Mouse (Mus musculus): ENCODE measurements around the gene Nrp1. TPM values are rescaled to one million over a fixed set of nuclear protein-coding genes. Genes with fewer than 3 reads are reported as not detected.

Nrp1 gene
- polyA plus RNA-seq, 1 experiment, result 117 TPM

DNA sequence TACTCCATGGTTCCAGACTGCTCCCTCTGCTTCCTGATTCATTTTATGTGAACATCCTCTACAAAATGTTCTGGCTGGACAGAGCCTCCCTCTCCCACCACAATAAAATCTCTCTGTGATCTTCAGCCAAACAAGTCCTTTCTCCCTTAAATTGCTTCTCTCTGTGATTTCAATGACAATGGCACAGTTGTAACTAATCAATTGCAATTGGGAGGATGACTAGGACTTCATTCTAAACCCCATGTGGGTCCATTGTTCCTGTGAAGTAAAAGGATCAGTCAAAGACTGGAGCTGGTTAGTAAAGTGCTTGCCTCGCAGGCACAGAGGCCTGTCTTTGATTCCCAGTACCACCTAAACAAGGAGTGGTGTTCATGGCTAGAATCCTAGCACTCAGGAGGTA lies 180.0 kb downstream of the Nrp1 start:
- no peak for TF ChIP-seq CTCF (IDR thresholded peaks at IDR 0.05; ENCODE audit: low read depth, low read length)
- TF ChIP-seq POLR2A (IDR thresholded peaks at IDR 0.05; ENCODE audit: borderline replicate concordance, low read depth, low read length), result no peak
- Histone ChIP-seq H3K4me1 (ENCODE audit: control insufficient read depth, insufficient read depth, low read length) (no peaks in the 10 kb centered on the region), H3K27ac (ENCODE audit: insufficient read depth, low read depth, low read length) (no peak overlapping the region), H3K4me3 (ENCODE audit: insufficient read depth, low read length) (no peak overlapping the region)

DNA sequence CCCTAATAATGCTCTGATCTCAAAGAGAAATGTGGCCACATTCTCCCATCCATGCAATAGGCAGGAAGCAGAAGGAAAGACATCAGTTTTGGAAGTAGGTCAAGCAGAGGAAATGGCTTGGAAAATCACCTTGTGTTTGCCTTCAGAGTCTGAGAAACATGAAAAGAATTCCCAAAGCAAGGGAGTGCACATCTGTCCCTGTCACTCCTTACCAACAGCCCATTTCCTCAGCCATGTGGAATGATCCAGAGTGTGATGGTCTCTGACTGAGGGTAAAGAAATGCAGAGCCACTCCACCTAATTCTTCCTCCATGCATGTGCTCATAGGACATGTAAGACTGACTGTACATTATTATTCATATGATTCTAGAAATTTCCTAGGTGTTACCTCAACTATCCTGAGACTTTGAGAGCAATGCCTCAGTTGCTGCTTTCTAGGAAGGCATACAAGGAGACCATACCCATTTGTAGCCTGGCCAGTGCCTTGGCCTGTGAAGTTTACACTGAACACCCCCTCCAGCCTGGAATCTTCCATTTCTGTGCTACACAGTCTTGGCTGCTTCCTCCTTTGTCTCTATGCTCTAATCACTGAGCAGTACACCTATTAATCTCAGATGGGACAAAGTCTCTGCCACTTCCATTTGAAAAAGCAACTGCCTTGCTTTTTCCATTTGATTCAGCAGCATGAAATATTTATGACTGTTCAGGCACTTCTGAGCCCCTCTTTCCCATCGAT lies 183.1 kb downstream of the Nrp1 start:
- TF ChIP-seq POLR2A (IDR thresholded peaks at IDR 0.05; ENCODE audit: borderline replicate concordance, low read depth, low read length), result no peak
- no peak for TF ChIP-seq CTCF (IDR thresholded peaks at IDR 0.05; ENCODE audit: low read depth, low read length)

GRCm38 (mm10) chr8:128544128-128544846 lies 185.9 kb downstream of the Nrp1 start:
- no peak overlapping the region for H3K4me3 ChIP-seq (ENCODE audit: insufficient read depth, low read length)
- TF ChIP-seq POLR2A (IDR thresholded peaks at IDR 0.05; ENCODE audit: borderline replicate concordance, low read depth, low read length), result no peak
- no peak for TF ChIP-seq CTCF (IDR thresholded peaks at IDR 0.05; ENCODE audit: low read depth, low read length)
- H3K4me1 ChIP-seq (ENCODE audit: control insufficient read depth, insufficient read depth, low read length), result no peaks in the 10 kb centered on the region

More for the DNA sequence above, 183.1 kb downstream of the Nrp1 start:
- Histone ChIP-seq H3K4me1 (ENCODE audit: control insufficient read depth, insufficient read depth, low read length) (no peaks in the 10 kb centered on the region), H3K4me3 (ENCODE audit: insufficient read depth, low read length) (no peak overlapping the region), H3K27ac (ENCODE audit: insufficient read depth, low read depth, low read length) (no peak overlapping the region)

DNA sequence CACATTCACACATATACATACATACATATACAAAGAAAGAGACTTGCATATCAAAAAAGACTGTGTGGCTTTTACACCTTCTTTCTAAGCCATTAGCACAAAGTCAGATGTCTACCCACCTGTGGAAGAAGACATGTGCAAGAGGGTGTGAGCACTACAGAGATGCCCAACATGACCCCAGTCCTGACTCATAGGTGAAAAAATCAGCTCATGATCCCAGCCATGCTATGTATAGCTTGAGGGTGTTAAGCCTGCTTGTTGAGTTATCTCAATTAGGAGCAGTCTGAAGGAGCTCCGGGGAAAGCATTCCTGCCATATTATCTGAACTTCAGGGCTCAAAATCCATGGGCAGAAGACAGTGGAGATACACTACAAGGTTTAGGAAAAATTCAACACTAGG lies 187.9 kb downstream of the Nrp1 start:
- Histone ChIP-seq H3K27ac (ENCODE audit: insufficient read depth, low read depth, low read length) (no peak overlapping the region), H3K4me3 (ENCODE audit: insufficient read depth, low read length) (no peak overlapping the region), H3K4me1 (ENCODE audit: control insufficient read depth, insufficient read depth, low read length) (no peaks in the 10 kb centered on the region)
- TF ChIP-seq POLR2A (IDR thresholded peaks at IDR 0.05; ENCODE audit: borderline replicate concordance, low read depth, low read length) (no peak), CTCF (IDR thresholded peaks at IDR 0.05; ENCODE audit: low read depth, low read length) (no peak)

More at GRCm38 (mm10) chr8:128544128-128544846, 185.9 kb downstream of the Nrp1 start:
- no peak overlapping the region for H3K27ac ChIP-seq (ENCODE audit: insufficient read depth, low read depth, low read length)

DNA sequence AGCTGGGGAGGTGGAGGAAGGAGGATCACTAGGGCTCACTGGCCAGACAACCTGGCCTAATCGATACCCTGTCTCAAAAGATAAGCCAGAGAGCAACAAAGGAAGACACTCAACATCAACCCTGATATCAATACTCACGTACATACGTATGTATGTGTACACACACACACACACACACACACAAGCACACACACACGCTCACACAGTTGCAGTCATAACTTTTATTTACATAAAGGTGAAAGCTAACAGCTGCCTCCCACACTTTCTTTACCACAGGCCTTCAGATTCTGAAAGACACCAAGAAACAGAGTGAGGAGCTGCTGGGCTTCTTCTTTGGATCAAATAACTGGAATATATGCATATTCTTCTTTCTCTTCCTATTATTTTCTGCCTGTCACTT lies 189.0 kb downstream of the Nrp1 start:
- H3K4me1 ChIP-seq (ENCODE audit: control insufficient read depth, insufficient read depth, low read length), result no peaks in the 10 kb centered on the region
- no peak overlapping the region for H3K27ac ChIP-seq (ENCODE audit: insufficient read depth, low read depth, low read length)
- no peak for TF ChIP-seq POLR2A (IDR thresholded peaks at IDR 0.05; ENCODE audit: borderline replicate concordance, low read depth, low read length)
- no peak for TF ChIP-seq CTCF (IDR thresholded peaks at IDR 0.05; ENCODE audit: low read depth, low read length)
- no peak overlapping the region for H3K4me3 ChIP-seq (ENCODE audit: insufficient read depth, low read length)

GRCm38 (mm10) chr8:128549738-128550137 lies 191.3 kb downstream of the Nrp1 start:
- H3K4me1 ChIP-seq (ENCODE audit: control insufficient read depth, insufficient read depth, low read length), result no peaks in the 10 kb centered on the region
- no peak overlapping the region for H3K27ac ChIP-seq (ENCODE audit: insufficient read depth, low read depth, low read length)
- no peak overlapping the region for H3K4me3 ChIP-seq (ENCODE audit: insufficient read depth, low read length)
- TF ChIP-seq POLR2A (IDR thresholded peaks at IDR 0.05; ENCODE audit: borderline replicate concordance, low read depth, low read length), result no peak
- TF ChIP-seq CTCF (IDR thresholded peaks at IDR 0.05; ENCODE audit: low read depth, low read length), result no peak

GRCm38 (mm10) chr8:128551421-128552139 lies 193.2 kb downstream of the Nrp1 start:
- H3K4me1 ChIP-seq (ENCODE audit: control insufficient read depth, insufficient read depth, low read length), result no peaks in the 10 kb centered on the region
- no peak overlapping the region for H3K27ac ChIP-seq (ENCODE audit: insufficient read depth, low read depth, low read length)
- H3K4me3 ChIP-seq (ENCODE audit: insufficient read depth, low read length), result no peak overlapping the region
- peak; percentile 84 for TF ChIP-seq CTCF (IDR thresholded peaks at IDR 0.05; ENCODE audit: low read depth, low read length)
- no peak for TF ChIP-seq POLR2A (IDR thresholded peaks at IDR 0.05; ENCODE audit: borderline replicate concordance, low read depth, low read length)
